Mouse (Mus musculus) E14TG2a.4 (cell line): ENCODE data around the gene Ghr.

ENCODE experiments used
- CTCF ChIP-seq: conservative IDR thresholded peaks from 2 replicates; pipeline ENCODE4 v1.5.1; 2014; ENCODE audit warnings: low read length
- NANOG ChIP-seq: IDR thresholded peaks from 2 replicates; pipeline ENCODE4 v1.6.1; 2014; ENCODE audit warnings: borderline replicate concordance, low read length, mixed read lengths
- POU5F1 ChIP-seq: IDR thresholded peaks from 2 replicates; pipeline ENCODE4 v1.6.1; 2014; ENCODE audit warnings: low read length, borderline replicate concordance

- TF ChIP-seq CTCF = no peak
- TF ChIP-seq POU5F1 = no peak
- TF ChIP-seq NANOG = no peak
Measured at GRCm38 (mm10) chr15:3490011-3490410, 93.3 kb downstream of the Ghr start.
